Mouse (Mus musculus): ENCODE measurements at regions not wholly inside any gene's neighbourhood (a gene's known extent, or its start where the extent isn't known, plus 50 kb on each side); places are given as distances from the start of the nearest gene placed in this dataset.
A peak's percentile ranks its signal among the peaks of the same experiment; 100 is the strongest.

GRCm38 (mm10) chr14:114374847-114375246 lies 717.2 kb upstream of the Gpc5 start:
- DNase-seq (ENCODE audit: low spot score in 2 of 2): no peak

GRCm38 (mm10) chr14:114398861-114399557 lies 693.0 kb upstream of the Gpc5 start:
- no peak for DNase-seq (ENCODE audit: low spot score in 2 of 2)

GRCm38 (mm10) chr14:114418851-114419250 lies 673.2 kb upstream of the Gpc5 start:
- DNase-seq (ENCODE audit: low spot score in 2 of 2): no peak

- DNase-seq (ENCODE audit: low spot score in 2 of 2): peak in 1 of 2 experiments; percentile 24
Observed at GRCm38 (mm10) chr14:114425475-114425874, 666.5 kb upstream of the Gpc5 start.
